Mouse (Mus musculus) gastrocnemius, postnatal 36 days (tissue): Measurements from ENCODE around the gene Pdik1l. TPM values are rescaled to one million over a fixed set of nuclear protein-coding genes. Genes with fewer than 3 reads are reported as not detected.

Source experiments
- DNase-seq, 2 experiments: peaks; one replicate each; pipeline ENCODE4 v3.0.0; 2022
- intact Hi-C: fragments of 180-260 bp; cut with DNase I; formaldehyde crosslinking; loops from one replicate; pipeline ENCODE4 v1.15.1; 2025
- total RNA-seq, 2 experiments: library from RNA; stranded (reverse); gene quantifications; 2 replicates each; pipeline ENCODE4 v1.2.3; 2021

The Pdik1l gene
- total RNA-seq, 2 experiments from 2014 or later = 2.2 to 4.3 TPM

GRCm38 (mm10) chr4:134246719-134247258 is 40.9 kb downstream of the Pdik1l start, which contains the start of gene Gm30191:
Gene Gm30191, plus strand, starts transcription at chr4:134246935.
- DNase-seq = no peak
- intact Hi-C loops = loop anchor here (5.0 kb wide), 2 partner anchors 59 to 126 kb away; partner anchors contain the start of gene Cep85

GRCm38 (mm10) chr4:134246256-134246655 is 41.4 kb downstream of the Pdik1l start:
- intact Hi-C loops = loop anchor here (5.0 kb wide), 2 partner anchors 59 to 126 kb away; partner anchors contain the start of gene Cep85
- no peak for DNase-seq

- DNase-seq = peak; percentile 92 to 93
- intact Hi-C loops = loop anchor here (5.0 kb wide), 2 partner anchors 58 to 127 kb away; partner anchors contain the start of gene Cep85
Observed at GRCm38 (mm10) chr4:134245148-134245843, 42.4 kb downstream of the Pdik1l start, which contains the start of gene Zfp593. Gene Zfp593, minus strand, starts transcription at chr4:134245592.

- intact Hi-C loops = no loop called here
- peak in 1 of 2 experiments; percentile 4 for DNase-seq
Observed at GRCm38 (mm10) chr4:134243516-134244250, 44.0 kb downstream of the Pdik1l start, which contains the start of gene E130218I03Rik. Gene E130218I03Rik, plus strand, starts transcription at chr4:134243662.

GRCm38 (mm10) chr4:134238686-134239085 is 49.0 kb downstream of the Pdik1l start:
- no peak for DNase-seq
- intact Hi-C loops = no loop called here

GRCm38 (mm10) chr4:134238279-134238651 is 49.4 kb downstream of the Pdik1l start, which contains the start of gene Cnksr1:
Gene Cnksr1, minus strand, starts transcription at chr4:134238399.
- DNase-seq = peak; percentile 67 to 77
- intact Hi-C loops = no loop called here

- DNase-seq = no peak
- intact Hi-C loops = no loop called here
Observed at GRCm38 (mm10) chr4:134237582-134238278, 50.0 kb downstream of the Pdik1l start.

GRCm38 (mm10) chr4:134234876-134235275 is 52.8 kb downstream of the Pdik1l start:
- DNase-seq = peak in 1 of 2 experiments; percentile 44
- intact Hi-C loops = no loop called here

GRCm38 (mm10) chr4:134230431-134230830 is 57.3 kb downstream of the Pdik1l start:
- no peak for DNase-seq
- intact Hi-C loops = no loop called here

GRCm38 (mm10) chr4:134227194-134227593 is 60.5 kb downstream of the Pdik1l start, which contains the start of gene Catsper4:
Gene Catsper4, minus strand, starts transcription at chr4:134227383.
- DNase-seq = no peak
- intact Hi-C loops = no loop called here

Other genes starting within 250 kb of the Pdik1l start
- gene Zfp683, start 234.1 kb downstream of the Pdik1l start, total RNA-seq = not detected
- not detected for gene Crybg2, start 227.1 kb downstream of the Pdik1l start, total RNA-seq
- 1 to 10 TPM; 1.1 to 1.9 TPM for gene Cd52, start 192.8 kb downstream of the Pdik1l start, total RNA-seq
- gene Ubxn11, start 185.3 kb downstream of the Pdik1l start, total RNA-seq = 1 to 10 TPM; 1.4 to 2.1 TPM
- 10 to 100 TPM; 17.1 to 19.7 TPM for gene Sh3bgrl3, start 159.1 kb downstream of the Pdik1l start, total RNA-seq
- gene Cep85, start 100.8 kb downstream of the Pdik1l start, total RNA-seq = 10 to 100 TPM; 51.0 to 64.2 TPM
- not detected for gene Gm7534, start 84.9 kb downstream of the Pdik1l start, total RNA-seq
- gene Catsper4, start 60.5 kb downstream of the Pdik1l start, total RNA-seq = 1 to 10 TPM; 1.3 to 1.4 TPM
- 10 to 100 TPM; 33.7 to 36.3 TPM for gene Cnksr1, start 49.5 kb downstream of the Pdik1l start, total RNA-seq
- not detected for gene E130218I03Rik, start 44.2 kb downstream of the Pdik1l start, total RNA-seq
- 1 to 10 TPM; 4.5 to 4.7 TPM for gene Zfp593, start 42.3 kb downstream of the Pdik1l start, total RNA-seq
- not detected for gene Gm30191, start 41.0 kb downstream of the Pdik1l start, total RNA-seq
- gene Grrp1, start 33.8 kb downstream of the Pdik1l start, total RNA-seq = 1 to 10 TPM; 2.4 to 3.6 TPM
- 100 to 1,000 TPM; 241 to 268 TPM for gene Trim63, start 27.2 kb upstream of the Pdik1l start, total RNA-seq
- gene Slc30a2, start 55.3 kb upstream of the Pdik1l start, total RNA-seq = 10 to 100 TPM in 1 of 2 experiments, 1 to 10 TPM in 1; 3.8 to 22.3 TPM
- gene Extl1, start 96.0 kb upstream of the Pdik1l start, total RNA-seq = 10 to 100 TPM; 25.9 to 29.9 TPM
- gene Pafah2, start 108.4 kb upstream of the Pdik1l start, total RNA-seq = 1 to 10 TPM; 1.8 to 4.0 TPM
- gene Stmn1, start 180.4 kb upstream of the Pdik1l start, total RNA-seq = 1 to 10 TPM; 8.0 TPM
- 1 to 10 TPM; 2.4 to 3.0 TPM for gene Paqr7, start 208.8 kb upstream of the Pdik1l start, total RNA-seq
- gene Aunip, start 223.1 kb upstream of the Pdik1l start, total RNA-seq = under 1 TPM in 1 of 2 experiments, not detected in 1; 0.20 TPM
- 100 to 1,000 TPM; 124 to 130 TPM for gene Mtfr1l, start 247.5 kb upstream of the Pdik1l start, total RNA-seq